Mouse (Mus musculus) limb, embryonic 14.5 days (tissue): ENCODE data around the gene Eme1. TPM values are rescaled to one million over a fixed set of nuclear protein-coding genes. Genes with fewer than 3 reads are reported as not detected.

Experiments used
- ATAC-seq: fragments of 200-750 bp; cut with Nextera tagmentation; 2 replicates; pipeline ENCODE4 v1.8.0; 2017; ENCODE audit warnings: low read depth, moderate number of reproducible peaks, moderate TSS enrichment; ENCODE audit not compliant: low FRiP score
- DNase-seq: peaks from one replicate; pipeline ENCODE4 v3.0.0-alpha.2; 2015; ENCODE audit warnings: low spot score
- H3K27ac ChIP-seq: fragments of 300-500 bp; sonication (generic); replicated peaks from 2 replicates; pipeline ENCODE4 v1.5.1; 2014; ENCODE audit warnings: low read depth, mild to moderate bottlenecking, low read length, moderate library complexity, mixed read lengths
- H3K27me3 ChIP-seq: fragments of 300-500 bp; sonication (generic); 2 replicates; pipeline ENCODE4 v1.6.1; 2014; ENCODE audit warnings: low read length, mixed read lengths; ENCODE audit not compliant: control insufficient read depth, insufficient read depth
- H3K36me3 ChIP-seq: fragments of 300-500 bp; sonication (generic); 2 replicates; pipeline ENCODE4 v1.6.1; 2014; ENCODE audit warnings: mild to moderate bottlenecking, low read length, moderate library complexity, mixed read lengths; ENCODE audit not compliant: control insufficient read depth, insufficient read depth
- H3K4me1 ChIP-seq: fragments of 300-500 bp; sonication (generic); 2 replicates; pipeline ENCODE4 v1.6.1; 2014; ENCODE audit warnings: antibody characterized with exemption, low read length, mixed read lengths; ENCODE audit not compliant: control insufficient read depth, insufficient read depth
- H3K4me2 ChIP-seq: fragments of 300-500 bp; sonication (generic); replicated peaks from 2 replicates; pipeline ENCODE4 v1.6.1; 2014; ENCODE audit warnings: low read depth, mild to moderate bottlenecking, low read length, moderate library complexity; ENCODE audit not compliant: severe bottlenecking
- H3K4me3 ChIP-seq: fragments of 300-500 bp; sonication (generic); replicated peaks from 2 replicates; pipeline ENCODE4 v1.5.1; 2014; ENCODE audit warnings: low read length
- H3K9ac ChIP-seq: fragments of 300-500 bp; sonication (generic); 2 replicates; pipeline ENCODE4 v1.6.1; 2014; ENCODE audit warnings: mild to moderate bottlenecking, low read depth, low read length, moderate library complexity; ENCODE audit not compliant: severe bottlenecking
- H3K9me3 ChIP-seq: fragments of 300-500 bp; sonication (generic); 2 replicates; pipeline ENCODE4 v1.6.1; 2016; ENCODE audit warnings: low read length; ENCODE audit not compliant: control insufficient read depth
- POLR2A ChIP-seq: fragments of 200-500 bp; IDR thresholded peaks from 2 replicates; pipeline ENCODE4 v1.8.0; 2012; ENCODE audit warnings: inconsistent platforms, mild to moderate bottlenecking, moderate library complexity, borderline replicate concordance; ENCODE audit not compliant: insufficient read depth, insufficient read length; ENCODE audit errors: extremely low read depth
- WGBS: fragments of 180-500 bp; shearing (Covaris S2); extraction: QIAGEN DNeasy Blood & Tissue Kit; methylation state at CpG from one replicate; pipeline ENCODE4 v1.1.7; 2014; 5-methylcytosine and 5-hydroxymethylcytosine counted together
- polyA plus RNA-seq, 2 experiments: library from polyadenylated mRNA; depleted of rRNA in 1 of 2; stranded (reverse) in 1 of 2; unstranded in 1 of 2; fragments of >200 nt; fragmentation: Nextera tagmentation in 1 of 2; extraction: Ambion mirVana in 1 of 2; gene quantifications; 2 replicates each; pipeline versions ENCODE4 v1.2.1 to v1.2.3; 2012 to 2014

Gene Eme1
- polyA plus RNA-seq, 2 experiments = 16.5 to 19.5 TPM

DNA sequence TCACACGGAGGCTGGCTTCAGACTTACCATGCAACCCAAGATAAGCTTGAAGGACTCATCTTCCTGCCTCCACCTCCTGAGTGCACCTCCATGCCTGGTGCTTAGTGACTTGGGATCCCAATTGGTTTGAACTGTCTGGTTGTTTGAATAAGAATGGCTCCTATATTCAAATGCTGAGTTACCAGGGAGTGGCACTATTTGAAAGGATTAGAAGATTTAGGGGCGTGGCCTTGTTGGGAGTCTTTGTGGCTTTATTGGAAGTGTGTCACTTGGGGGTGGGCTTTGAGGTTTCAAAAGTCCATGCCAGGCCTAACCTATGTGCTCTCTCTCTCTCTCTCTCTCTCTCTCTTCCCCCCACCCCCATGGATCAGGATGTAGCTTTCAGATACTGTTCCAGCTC is 36.1 kb downstream of the Eme1 start:
- H3K27ac ChIP-seq = no peak overlapping the region
- no peak for TF ChIP-seq POLR2A
- no peaks in the 10 kb centered on the region for H3K36me3 ChIP-seq
- 100% methylated on average over 2 of the region's 2 CpGs for WGBS
- H3K4me1 ChIP-seq = no peaks in the 10 kb centered on the region
- DNase-seq (no peak), ATAC-seq (no peak)
- no peak overlapping the region for H3K4me3 ChIP-seq
- no peaks in the 10 kb centered on the region for H3K27me3 ChIP-seq
- H3K9me3 ChIP-seq = no peaks in the 10 kb centered on the region
- no peak overlapping the region for H3K4me2 ChIP-seq
- no peak overlapping the region for H3K9ac ChIP-seq

GRCm38 (mm10) chr11:94615494-94615893 is 38.3 kb downstream of the Eme1 start:
- no peaks in the 10 kb centered on the region for H3K4me1 ChIP-seq
- H3K9me3 ChIP-seq = no peaks in the 10 kb centered on the region
- no peaks in the 10 kb centered on the region for H3K27me3 ChIP-seq
- DNase-seq (peak; percentile 9), ATAC-seq (no peak)
- TF ChIP-seq POLR2A = no peak
- no peak overlapping the region for H3K9ac ChIP-seq
- H3K4me2 ChIP-seq = no peak overlapping the region
- H3K36me3 ChIP-seq = no peaks in the 10 kb centered on the region
- no peak overlapping the region for H3K4me3 ChIP-seq
- H3K27ac ChIP-seq = no peak overlapping the region
- WGBS = 31% methylated on average over 4 of the region's 4 CpGs

DNA sequence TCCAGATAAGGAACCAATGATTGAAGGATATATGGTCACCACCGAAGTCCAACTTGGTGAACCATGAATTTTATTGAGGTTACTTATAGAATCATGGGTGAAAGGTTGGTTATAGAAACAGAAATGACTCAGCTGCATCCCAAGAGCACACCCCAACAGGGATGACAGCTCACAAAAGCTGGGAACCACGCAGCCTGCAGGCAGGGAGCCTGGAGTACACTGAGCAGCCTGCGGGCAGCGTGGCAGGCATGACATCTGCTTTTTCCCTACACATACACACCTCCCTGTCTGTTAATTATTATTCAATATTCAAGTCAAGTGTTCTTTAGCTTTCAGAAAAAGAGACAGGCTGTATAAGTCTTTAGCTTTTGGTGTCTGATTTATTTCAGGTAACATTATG is 39.2 kb downstream of the Eme1 start:
- 80% methylated on average over 4 of the region's 4 CpGs for WGBS
- DNase-seq (no peak), ATAC-seq (no peak)
- Histone ChIP-seq H3K9ac (no peak overlapping the region), H3K27me3 (no peaks in the 10 kb centered on the region), H3K27ac (no peak overlapping the region), H3K4me3 (no peak overlapping the region), H3K9me3 (no peaks in the 10 kb centered on the region), H3K4me1 (no peaks in the 10 kb centered on the region), H3K36me3 (no peaks in the 10 kb centered on the region), H3K4me2 (no peak overlapping the region)
- TF ChIP-seq POLR2A = no peak

GRCm38 (mm10) chr11:94610744-94611740 is 42.7 kb downstream of the Eme1 start:
- ATAC-seq = no peak
- H3K27me3 ChIP-seq = no peaks in the 10 kb centered on the region
- H3K4me1 ChIP-seq = no peaks in the 10 kb centered on the region
- H3K4me2 ChIP-seq = no peak overlapping the region
- no peak overlapping the region for H3K27ac ChIP-seq
- no peaks in the 10 kb centered on the region for H3K36me3 ChIP-seq
- no peak overlapping the region for H3K4me3 ChIP-seq
- no peak overlapping the region for H3K9ac ChIP-seq
- no peak for TF ChIP-seq POLR2A
- H3K9me3 ChIP-seq = no peaks in the 10 kb centered on the region
- WGBS = 48% methylated on average over 4 of the region's 4 CpGs
- DNase-seq = no peak

GRCm38 (mm10) chr11:94602356-94602955 is 51.3 kb downstream of the Eme1 start:
- Histone ChIP-seq H3K4me2 (peak overlapping the region; percentile 53), H3K4me1 (peaks cover 6% of the 10 kb centered on the region), H3K27ac (no peak overlapping the region), H3K36me3 (no peaks in the 10 kb centered on the region), H3K4me3 (peak overlapping the region; percentile 36), H3K27me3 (no peaks in the 10 kb centered on the region), H3K9ac (peak overlapping the region; percentile 56), H3K9me3 (no peaks in the 10 kb centered on the region)
- 64% methylated on average over 11 of the region's 11 CpGs for WGBS
- no peak for TF ChIP-seq POLR2A
- no peak for DNase-seq
- ATAC-seq = 0 out of 2 replicates have a peak, but pooled peaks have one; percentile 4
